Mouse (Mus musculus): ENCODE data around the gene Dpep1. TPM values are rescaled to one million over a fixed set of nuclear protein-coding genes. Genes with fewer than 3 reads are reported as not detected.
"Not testable (repeated sequence)": the region's sequence is repeated elsewhere in the genome, so short reads cannot be mapped to it uniquely, and the experiment has no call there.

Gene Dpep1
- total RNA-seq, 1 experiment, result not detected

GRCm38 (mm10) chr8:123224278-123225266 is 38.5 kb downstream of the Dpep1 start, which contains the start of gene Cdk10:
Gene Cdk10, plus strand, starts transcription at chr8:123224842.
- peaks cover 14% of the 10 kb centered on the region for H3K36me3 ChIP-seq (ENCODE audit: control insufficient read depth, insufficient read depth, low read length, poor library complexity, severe bottlenecking)
- H3K9ac ChIP-seq (ENCODE audit: insufficient read depth, low read depth, low read length, poor library complexity, severe bottlenecking), result peak within 1 kb of the TSS; percentile 94
- TF ChIP-seq HCFC1 (IDR thresholded peaks at IDR 0.05; ENCODE audit: borderline replicate concordance, insufficient read depth, low read length) (peak; percentile 77; the same call in 1 of the 2 replicates), CHD2 (IDR thresholded peaks at IDR 0.05; ENCODE audit: low read depth, low read length) (no peak), ZC3H11A (IDR thresholded peaks at IDR 0.05; ENCODE audit: borderline replicate concordance, low read depth, low read length) (no peak), ZNF384 (IDR thresholded peaks at IDR 0.05; ENCODE audit: low read depth, low read length) (no peak), MAFK (IDR thresholded peaks at IDR 0.05; ENCODE audit: insufficient read depth, low read depth, low read length) (no peak)
- peak; percentile 87 for DNase-seq (ENCODE audit: low read depth, low spot score)
- peak within 1 kb of the TSS; percentile 85 to 90 for H3K4me3 ChIP-seq (ENCODE audit: insufficient read depth in 1 of 2, low read depth in 1 of 2, low read length in 2 of 2, poor library complexity in 1 of 2, severe bottlenecking in 1 of 2)
- no peaks in the 10 kb centered on the region for H3K9me3 ChIP-seq (ENCODE audit: control insufficient read depth, insufficient read depth, low read depth, low read length)
- in situ Hi-C loops (cut with MboI; ENCODE audit: low sequenced_read_pairs in 2 of 2, unreplicated experiment in 2 of 2), result no loop called here
- H3K4me1 ChIP-seq (ENCODE audit: control insufficient read depth in 2 of 2, insufficient read depth in 2 of 2, low read length in 2 of 2, poor library complexity in 1 of 2), result peaks cover 0 to 2% of the 10 kb centered on the region in 2 experiments; a peak in 1 of 4 replicates
- 0 out of 2 replicates have a peak within 1 kb of the TSS, but pooled peaks have one; percentile 15 for H3K27ac ChIP-seq (ENCODE audit: insufficient read depth, low read depth, low read length, poor library complexity, severe bottlenecking)

- Histone ChIP-seq H3K9ac (ENCODE audit: insufficient read depth, low read depth, low read length, poor library complexity, severe bottlenecking) (no peak overlapping the region), H3K27ac (ENCODE audit: insufficient read depth, low read depth, low read length, poor library complexity, severe bottlenecking) (no peak overlapping the region), H3K4me3 (ENCODE audit: insufficient read depth in 1 of 2, low read depth in 1 of 2, low read length in 2 of 2, poor library complexity in 1 of 2, severe bottlenecking in 1 of 2) (no peak overlapping the region), H3K36me3 (ENCODE audit: control insufficient read depth, insufficient read depth, low read length, poor library complexity, severe bottlenecking) (peaks cover 20% of the 10 kb centered on the region), H3K9me3 (ENCODE audit: control insufficient read depth, insufficient read depth, low read depth, low read length) (no peaks in the 10 kb centered on the region), H3K4me1 (ENCODE audit: control insufficient read depth in 2 of 2, insufficient read depth in 2 of 2, low read length in 2 of 2, poor library complexity in 1 of 2) (peaks cover 2 to 10% of the 10 kb centered on the region in 2 experiments; a peak in 3 of 4 replicates)
- no peak for DNase-seq (ENCODE audit: low read depth, low spot score)
- in situ Hi-C loops (cut with MboI; ENCODE audit: low sequenced_read_pairs in 2 of 2, unreplicated experiment in 2 of 2), result no loop called here
- TF ChIP-seq HCFC1 (IDR thresholded peaks at IDR 0.05; ENCODE audit: borderline replicate concordance, insufficient read depth, low read length) (no peak), ZC3H11A (IDR thresholded peaks at IDR 0.05; ENCODE audit: borderline replicate concordance, low read depth, low read length) (no peak), CHD2 (IDR thresholded peaks at IDR 0.05; ENCODE audit: low read depth, low read length) (no peak), ZNF384 (IDR thresholded peaks at IDR 0.05; ENCODE audit: low read depth, low read length) (no peak), MAFK (IDR thresholded peaks at IDR 0.05; ENCODE audit: insufficient read depth, low read depth, low read length) (no peak)
These were observed 42.4 kb downstream of the Dpep1 start for GRCm38 (mm10) chr8:123228416-123228815.

GRCm38 (mm10) chr8:123230326-123230725 is 44.3 kb downstream of the Dpep1 start:
- H3K4me1 ChIP-seq (ENCODE audit: control insufficient read depth in 2 of 2, insufficient read depth in 2 of 2, low read length in 2 of 2, poor library complexity in 1 of 2), result peaks cover 0 to 21% of the 10 kb centered on the region in 2 experiments; a peak in 2 of 4 replicates
- in situ Hi-C loops (cut with MboI; ENCODE audit: low sequenced_read_pairs in 2 of 2, unreplicated experiment in 2 of 2), result not testable (repeated sequence)
- H3K36me3 ChIP-seq (ENCODE audit: control insufficient read depth, insufficient read depth, low read length, poor library complexity, severe bottlenecking), result peaks cover 20% of the 10 kb centered on the region

GRCm38 (mm10) chr8:123231742-123232141 is 45.7 kb downstream of the Dpep1 start:
- Histone ChIP-seq H3K27ac (ENCODE audit: insufficient read depth, low read depth, low read length, poor library complexity, severe bottlenecking) (no peak overlapping the region), H3K9me3 (ENCODE audit: control insufficient read depth, insufficient read depth, low read depth, low read length) (no peaks in the 10 kb centered on the region), H3K4me1 (ENCODE audit: control insufficient read depth in 2 of 2, insufficient read depth in 2 of 2, low read length in 2 of 2, poor library complexity in 1 of 2) (peaks cover 0 to 26% of the 10 kb centered on the region in 2 experiments; a peak in 2 of 4 replicates), H3K36me3 (ENCODE audit: control insufficient read depth, insufficient read depth, low read length, poor library complexity, severe bottlenecking) (peaks cover 17% of the 10 kb centered on the region), H3K9ac (ENCODE audit: insufficient read depth, low read depth, low read length, poor library complexity, severe bottlenecking) (no peak overlapping the region), H3K4me3 (ENCODE audit: insufficient read depth in 1 of 2, low read depth in 1 of 2, low read length in 2 of 2, poor library complexity in 1 of 2, severe bottlenecking in 1 of 2) (no peak overlapping the region)
- DNase-seq (ENCODE audit: low read depth, low spot score), result no peak
- TF ChIP-seq HCFC1 (IDR thresholded peaks at IDR 0.05; ENCODE audit: borderline replicate concordance, insufficient read depth, low read length), result no peak
- TF ChIP-seq ZC3H11A (IDR thresholded peaks at IDR 0.05; ENCODE audit: borderline replicate concordance, low read depth, low read length), result no peak
- TF ChIP-seq ZNF384 (IDR thresholded peaks at IDR 0.05; ENCODE audit: low read depth, low read length), result no peak
- TF ChIP-seq MAFK (IDR thresholded peaks at IDR 0.05; ENCODE audit: insufficient read depth, low read depth, low read length), result no peak
- TF ChIP-seq CHD2 (IDR thresholded peaks at IDR 0.05; ENCODE audit: low read depth, low read length), result no peak
- in situ Hi-C loops (cut with MboI; ENCODE audit: low sequenced_read_pairs in 2 of 2, unreplicated experiment in 2 of 2), result no loop called here

More at GRCm38 (mm10) chr8:123230326-123230725, 44.3 kb downstream of the Dpep1 start:
- DNase-seq (ENCODE audit: low read depth, low spot score); H3K4me3 ChIP-seq (ENCODE audit: insufficient read depth in 1 of 2, low read depth in 1 of 2, low read length in 2 of 2, poor library complexity in 1 of 2, severe bottlenecking in 1 of 2); H3K9me3 ChIP-seq (ENCODE audit: control insufficient read depth, insufficient read depth, low read depth, low read length); H3K9ac ChIP-seq (ENCODE audit: insufficient read depth, low read depth, low read length, poor library complexity, severe bottlenecking); H3K27ac ChIP-seq (ENCODE audit: insufficient read depth, low read depth, low read length, poor library complexity, severe bottlenecking): not testable (repeated sequence)

All from ES-E14 (cell line).